Mouse (Mus musculus) myocyte (in vitro differentiated cells): ENCODE measurements around the gene Shank2. TPM values are rescaled to one million over a fixed set of nuclear protein-coding genes. Genes with fewer than 3 reads are reported as not detected.

Experiments
- H3K27me3 ChIP-seq: one replicate; pipeline ENCODE4 v1.6.1; 2011; ENCODE audit not compliant: control insufficient read depth, insufficient read depth, insufficient read length
- H3K36me3 ChIP-seq: one replicate; pipeline ENCODE4 v1.6.1; 2011; ENCODE audit not compliant: control insufficient read depth, insufficient read depth
- H3K4me2 ChIP-seq: one replicate; pipeline ENCODE4 v1.6.1; 2011; ENCODE audit warnings: low read depth, control low read depth
- H3K4me3 ChIP-seq: one replicate; pipeline ENCODE4 v1.5.1; 2011; ENCODE audit warnings: mild to moderate bottlenecking, control low read depth, moderate library complexity
- H3K79me2 ChIP-seq: one replicate; pipeline ENCODE4 v1.6.1; 2011; ENCODE audit not compliant: control insufficient read depth, insufficient read depth
- H3ac ChIP-seq: one replicate; pipeline ENCODE4 v1.6.1; 2011; ENCODE audit not compliant: control insufficient read depth, insufficient read length
- CEBPB ChIP-seq: IDR thresholded peaks from 2 replicates; pipeline ENCODE4 v1.6.1; 2011; ENCODE audit warnings: mild to moderate bottlenecking, moderate library complexity; ENCODE audit not compliant: poor library complexity, insufficient read depth, severe bottlenecking
- E2F4 ChIP-seq: IDR thresholded peaks from one replicate; pipeline ENCODE4 v1.6.1; 2011; ENCODE audit warnings: mild to moderate bottlenecking, control low read depth, moderate library complexity; ENCODE audit not compliant: insufficient read depth
- MAX ChIP-seq: IDR thresholded peaks from one replicate; pipeline ENCODE4 v1.6.1; 2011; ENCODE audit warnings: low read depth, mild to moderate bottlenecking, control low read depth
- MYOD1 ChIP-seq, 3 experiments: IDR thresholded peaks; one replicate each; pipeline ENCODE4 v1.6.1; 2011; ENCODE audit warnings: control low read depth in 2 of 3, low read depth in 2 of 3, mild to moderate bottlenecking in 2 of 3, moderate library complexity in 1 of 3; ENCODE audit not compliant: insufficient read length in 2 of 3, control insufficient read depth in 1 of 3
- MYOG ChIP-seq, 3 experiments: IDR thresholded peaks; one replicate each; pipeline ENCODE4 v1.6.1; 2011; ENCODE audit warnings: control low read depth in 2 of 3, low read depth in 2 of 3, mild to moderate bottlenecking in 2 of 3; ENCODE audit not compliant: insufficient read length in 2 of 3, control insufficient read depth in 1 of 3, insufficient read depth in 1 of 3
- POLR2A ChIP-seq: IDR thresholded peaks from one replicate; pipeline ENCODE4 v1.6.1; 2011; ENCODE audit warnings: low read depth, mild to moderate bottlenecking, control low read depth, moderate library complexity; ENCODE audit not compliant: insufficient read length
- POLR2AphosphoS2 ChIP-seq: IDR thresholded peaks from one replicate; pipeline ENCODE4 v1.6.1; 2011; ENCODE audit warnings: low read depth, control low read depth; ENCODE audit not compliant: insufficient read length
- REST ChIP-seq: IDR thresholded peaks from one replicate; pipeline ENCODE4 v1.6.1; 2011; ENCODE audit warnings: mild to moderate bottlenecking, control low read depth, moderate library complexity; ENCODE audit not compliant: insufficient read depth, insufficient read length
- SRF ChIP-seq: IDR thresholded peaks from one replicate; pipeline ENCODE4 v1.6.1; 2011; ENCODE audit warnings: low read depth; ENCODE audit not compliant: control insufficient read depth, insufficient read length
- TCF12 ChIP-seq: IDR thresholded peaks from one replicate; pipeline ENCODE4 v1.6.1; 2011; ENCODE audit warnings: mild to moderate bottlenecking, control low read depth; ENCODE audit not compliant: poor library complexity, insufficient read depth, severe bottlenecking
- TCF3 ChIP-seq: IDR thresholded peaks from one replicate; pipeline ENCODE4 v1.6.1; 2011; ENCODE audit warnings: low read depth, control low read depth; ENCODE audit not compliant: insufficient read length
- USF1 ChIP-seq: IDR thresholded peaks from one replicate; pipeline ENCODE4 v1.6.1; 2011; ENCODE audit warnings: low read depth, mild to moderate bottlenecking, control low read depth, moderate library complexity
- polyA plus RNA-seq: library from polyadenylated mRNA; unstranded; fragments of >200 nt; fragmentation: generic; extraction: Trizol; gene quantifications from one replicate; pipeline ENCODE4 v1.2.1, GENCODE M21; 2012; ENCODE audit warnings: missing spikeins

Shank2 gene
- polyA plus RNA-seq, 1 experiment = 0.07 TPM

DNA sequence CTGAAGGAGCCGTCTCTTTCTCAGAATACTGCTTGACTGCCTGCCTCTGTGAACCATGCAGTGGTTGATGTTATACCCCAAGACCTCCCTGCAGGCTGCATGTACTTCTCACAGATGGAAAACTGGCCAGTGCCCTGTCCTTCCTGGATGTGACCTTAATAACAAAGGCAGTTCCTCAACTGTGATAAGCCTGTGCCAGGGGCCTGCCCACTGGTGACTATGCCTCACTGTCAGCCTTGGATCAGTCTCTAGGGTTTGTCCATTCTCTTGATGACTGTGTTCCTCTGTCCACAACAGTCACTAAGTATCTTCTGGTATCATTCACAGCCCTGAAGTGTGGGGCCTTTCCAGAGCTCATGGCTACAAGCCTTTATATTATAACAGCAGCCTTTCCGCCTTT lies 196.8 kb downstream of the Shank2 start:
- Histone ChIP-seq H3K79me2 (no peaks in the 10 kb centered on the region), H3K27me3 (peaks cover 15% of the 10 kb centered on the region), H3ac (no peak overlapping the region), H3K36me3 (no peaks in the 10 kb centered on the region), H3K4me2 (no peak overlapping the region), H3K4me3 (no peak overlapping the region)
- no peak for TF ChIP-seq SRF
- TF ChIP-seq POLR2A = no peak
- TF ChIP-seq E2F4 = no peak
- TF ChIP-seq MYOG (IDR thresholded peaks at IDR 0.05; ENCODE audit: control insufficient read depth in 1 of 3, insufficient read depth in 1 of 3, insufficient read length in 2 of 3, low read depth in 2 of 3) = no peak

DNA sequence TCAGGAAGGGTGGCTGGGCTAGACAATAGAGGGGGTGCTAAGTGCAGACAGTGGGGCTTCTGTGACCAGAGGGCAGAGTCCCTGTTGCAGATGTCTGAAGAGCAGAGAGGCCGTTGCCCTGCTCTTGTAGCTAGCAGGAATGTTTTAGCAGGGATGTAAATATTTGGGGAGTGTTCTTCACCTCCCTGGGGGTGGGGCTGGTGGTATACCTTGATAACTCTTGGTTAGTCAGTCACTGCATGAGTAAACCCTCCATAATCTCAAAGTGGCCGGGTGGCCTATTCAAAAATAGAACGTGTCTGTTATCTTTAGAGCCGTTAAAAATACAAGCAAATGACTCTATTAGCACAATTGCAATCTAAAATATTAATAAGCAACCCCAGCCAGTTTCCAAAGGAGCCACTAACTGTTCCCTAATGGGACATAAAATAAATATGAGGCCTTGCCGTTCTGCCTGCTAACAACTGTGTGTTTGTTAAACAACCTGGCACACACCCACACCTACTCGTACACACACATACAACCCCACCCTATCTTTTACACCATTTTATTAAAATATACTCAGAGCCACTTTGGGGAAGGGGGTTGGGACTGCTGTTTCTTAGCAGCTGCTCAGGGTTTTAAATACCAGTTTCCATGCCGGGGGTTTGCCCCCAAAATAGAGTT lies 200.4 kb downstream of the Shank2 start:
- H3K27me3 ChIP-seq = peaks cover 15% of the 10 kb centered on the region
- H3K36me3 ChIP-seq = no peaks in the 10 kb centered on the region
- H3K79me2 ChIP-seq = no peaks in the 10 kb centered on the region
- no peak overlapping the region for H3K4me3 ChIP-seq
- no peak overlapping the region for H3ac ChIP-seq
- H3K4me2 ChIP-seq = no peak overlapping the region
- TF ChIP-seq POLR2A (no peak), MAX (no peak), SRF (no peak), USF1 (no peak), TCF12 (no peak), CEBPB (no peak), POLR2AphosphoS2 (no peak), TCF3 (no peak)

DNA sequence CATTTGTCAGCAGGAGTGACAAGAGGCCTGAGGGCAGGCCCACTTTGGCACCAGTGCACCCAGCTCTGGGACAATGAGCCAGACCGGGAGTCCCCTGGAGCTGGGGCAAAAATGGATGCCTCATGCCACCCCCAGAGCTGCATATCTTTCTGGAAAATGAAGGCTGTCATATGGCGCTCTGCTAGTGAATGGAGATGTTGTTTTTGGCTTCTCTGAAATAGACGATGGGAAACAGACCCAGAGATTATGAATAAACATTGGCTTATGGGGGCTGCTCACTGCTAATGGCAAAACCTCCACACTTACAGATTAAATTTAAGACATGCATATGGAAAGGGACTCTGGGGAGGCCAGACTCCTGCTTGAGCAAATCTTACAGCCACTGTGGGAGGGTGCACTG lies 202.6 kb downstream of the Shank2 start:
- TF ChIP-seq TCF12 (no peak), POLR2AphosphoS2 (no peak), SRF (no peak), CEBPB (no peak), MAX (no peak), USF1 (no peak), MYOD1 (IDR thresholded peaks at IDR 0.05; ENCODE audit: control insufficient read depth in 1 of 3, insufficient read length in 2 of 3, low read depth in 2 of 3) (no peak), REST (no peak), TCF3 (no peak), E2F4 (no peak)
- Histone ChIP-seq H3K36me3 (no peaks in the 10 kb centered on the region), H3K4me2 (no peak overlapping the region), H3ac (no peak overlapping the region), H3K27me3 (peaks cover 15% of the 10 kb centered on the region), H3K4me3 (no peak overlapping the region), H3K79me2 (no peaks in the 10 kb centered on the region)

DNA sequence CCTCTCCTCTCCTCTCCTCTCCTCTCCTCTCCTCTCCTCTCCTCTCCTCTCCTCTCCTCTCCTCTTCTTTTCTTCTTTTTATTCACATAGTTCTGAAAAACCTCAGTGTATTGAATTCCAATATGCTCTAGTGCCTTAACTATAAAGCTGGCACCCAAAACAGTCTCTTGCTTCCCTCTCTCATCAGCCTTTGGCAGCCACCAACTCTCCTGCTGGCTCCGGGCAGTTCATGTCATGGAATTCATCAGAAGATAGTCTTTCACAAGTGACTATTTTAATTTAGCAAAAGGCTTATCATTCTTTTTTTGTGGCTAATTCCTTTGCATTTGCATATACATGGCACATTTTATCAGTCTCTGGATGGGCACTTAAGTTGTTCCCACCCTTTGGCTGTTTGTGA lies 203.4 kb downstream of the Shank2 start:
- Histone ChIP-seq H3K27me3 (peaks cover 15% of the 10 kb centered on the region), H3K36me3 (no peaks in the 10 kb centered on the region), H3K4me3 (no peak overlapping the region), H3ac (no peak overlapping the region), H3K4me2 (no peak overlapping the region), H3K79me2 (no peaks in the 10 kb centered on the region)
- TF ChIP-seq TCF12 = no peak
- no peak for TF ChIP-seq TCF3
- TF ChIP-seq POLR2A = no peak
- TF ChIP-seq MYOD1 (IDR thresholded peaks at IDR 0.05; ENCODE audit: control insufficient read depth in 1 of 3, insufficient read length in 2 of 3, low read depth in 2 of 3) = no peak
- no peak for TF ChIP-seq USF1
- TF ChIP-seq SRF = no peak
- TF ChIP-seq E2F4 = no peak
- TF ChIP-seq MYOG (IDR thresholded peaks at IDR 0.05; ENCODE audit: control insufficient read depth in 1 of 3, insufficient read depth in 1 of 3, insufficient read length in 2 of 3, low read depth in 2 of 3) = no peak

DNA sequence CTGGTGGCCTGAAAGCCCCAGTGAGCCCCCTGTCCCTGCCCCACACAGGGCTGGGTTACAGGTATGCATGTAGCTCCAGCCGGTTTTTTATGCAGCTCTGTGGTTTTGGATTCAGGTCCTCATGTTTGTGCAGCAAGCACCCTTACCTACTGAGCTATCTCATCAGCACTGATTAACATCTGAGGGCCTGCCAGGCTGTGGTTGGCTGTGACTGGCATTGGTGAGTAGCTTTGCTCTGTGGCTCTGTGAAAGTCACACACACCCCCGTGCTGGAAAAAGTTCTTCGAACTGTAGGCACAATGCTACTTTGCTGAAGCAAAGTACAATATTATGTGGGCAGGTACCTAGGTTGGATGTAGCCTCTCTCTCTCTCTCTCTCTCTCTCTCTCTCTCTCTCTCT lies 204.1 kb downstream of the Shank2 start:
- H3K4me2 ChIP-seq = no peak overlapping the region
- H3ac ChIP-seq = no peak overlapping the region
- H3K79me2 ChIP-seq = no peaks in the 10 kb centered on the region
- TF ChIP-seq TCF12 (no peak), MYOD1 (IDR thresholded peaks at IDR 0.05; ENCODE audit: control insufficient read depth in 1 of 3, insufficient read length in 2 of 3, low read depth in 2 of 3) (no peak), POLR2A (no peak), REST (no peak), MYOG (IDR thresholded peaks at IDR 0.05; ENCODE audit: control insufficient read depth in 1 of 3, insufficient read depth in 1 of 3, insufficient read length in 2 of 3, low read depth in 2 of 3) (no peak), E2F4 (no peak), CEBPB (no peak), SRF (no peak), POLR2AphosphoS2 (no peak), MAX (no peak)
- H3K4me3 ChIP-seq = no peak overlapping the region
- peaks cover 12% of the 10 kb centered on the region for H3K27me3 ChIP-seq
- no peaks in the 10 kb centered on the region for H3K36me3 ChIP-seq
